Mouse (Mus musculus): ENCODE data around the gene Nkx3-2. TPM values are rescaled to one million over a fixed set of nuclear protein-coding genes. Genes with fewer than 3 reads are reported as not detected.

Nkx3-2 gene
- polyA plus RNA-seq, 1 experiment, result not detected

- Histone ChIP-seq H3K9ac (ENCODE audit: low read depth, poor library complexity, severe bottlenecking) (no peak overlapping the region), H3K36me3 (ENCODE audit: control insufficient read depth, insufficient read depth, low read length, poor library complexity, severe bottlenecking) (no peaks in the 10 kb centered on the region), H3K4me3 (ENCODE audit: low read depth, low read length) (no peak overlapping the region), H3K27me3 (ENCODE audit: control insufficient read depth, insufficient read depth, low read length, poor library complexity, severe bottlenecking) (no peaks in the 10 kb centered on the region; the same call in 1 of the 2 replicates), H3K9me3 (replicated peaks; ENCODE audit: control insufficient read depth, insufficient read depth, low read length, poor library complexity, severe bottlenecking) (no peaks in the 10 kb centered on the region), H3K4me1 (ENCODE audit: control insufficient read depth, insufficient read depth, low read length) (no peaks in the 10 kb centered on the region), H3K27ac (ENCODE audit: insufficient read depth, low read length) (no peak overlapping the region)
- TF ChIP-seq EP300 (IDR thresholded peaks at IDR 0.05; ENCODE audit: insufficient read depth, low read depth, low read length) (no peak), CTCF (IDR thresholded peaks at IDR 0.05; ENCODE audit: low read depth, low read length) (no peak), POLR2A (IDR thresholded peaks at IDR 0.05; ENCODE audit: insufficient read depth, low read length) (no peak)
Observed at GRCm38 (mm10) chr5:41738817-41739216, 25.5 kb downstream of the Nkx3-2 start.

DNA sequence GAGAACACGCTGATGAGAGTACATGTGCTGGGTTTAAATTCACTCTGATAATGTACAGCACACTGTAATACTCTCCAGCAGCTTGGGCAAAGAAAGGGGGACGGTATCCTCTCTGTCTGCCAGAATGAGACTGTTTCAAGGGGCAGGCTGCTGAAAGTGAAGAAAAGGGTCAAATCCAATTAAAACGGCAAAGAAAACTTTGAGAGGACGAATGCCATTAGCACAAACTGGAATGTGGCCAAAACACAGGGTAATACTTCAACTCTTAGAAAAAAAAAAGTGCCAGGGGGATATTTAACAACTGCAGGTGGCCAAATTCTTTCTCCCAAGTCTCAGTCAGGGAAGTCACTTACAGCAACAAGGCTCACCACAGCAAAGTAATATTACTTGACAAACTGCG, 27.3 kb downstream of the Nkx3-2 start:
- no peaks in the 10 kb centered on the region for H3K36me3 ChIP-seq (ENCODE audit: control insufficient read depth, insufficient read depth, low read length, poor library complexity, severe bottlenecking)
- no peaks in the 10 kb centered on the region for H3K9me3 ChIP-seq (replicated peaks; ENCODE audit: control insufficient read depth, insufficient read depth, low read length, poor library complexity, severe bottlenecking)
- H3K27ac ChIP-seq (ENCODE audit: insufficient read depth, low read length), result no peak overlapping the region
- no peaks in the 10 kb centered on the region for H3K27me3 ChIP-seq (ENCODE audit: control insufficient read depth, insufficient read depth, low read length, poor library complexity, severe bottlenecking)
- no peak for TF ChIP-seq POLR2A (IDR thresholded peaks at IDR 0.05; ENCODE audit: insufficient read depth, low read length)
- no peak for TF ChIP-seq EP300 (IDR thresholded peaks at IDR 0.05; ENCODE audit: insufficient read depth, low read depth, low read length)
- no peak for TF ChIP-seq CTCF (IDR thresholded peaks at IDR 0.05; ENCODE audit: low read depth, low read length)
- H3K4me1 ChIP-seq (ENCODE audit: control insufficient read depth, insufficient read depth, low read length), result no peaks in the 10 kb centered on the region
- no peak overlapping the region for H3K4me3 ChIP-seq (ENCODE audit: low read depth, low read length)
- H3K9ac ChIP-seq (ENCODE audit: low read depth, poor library complexity, severe bottlenecking), result no peak overlapping the region

DNA sequence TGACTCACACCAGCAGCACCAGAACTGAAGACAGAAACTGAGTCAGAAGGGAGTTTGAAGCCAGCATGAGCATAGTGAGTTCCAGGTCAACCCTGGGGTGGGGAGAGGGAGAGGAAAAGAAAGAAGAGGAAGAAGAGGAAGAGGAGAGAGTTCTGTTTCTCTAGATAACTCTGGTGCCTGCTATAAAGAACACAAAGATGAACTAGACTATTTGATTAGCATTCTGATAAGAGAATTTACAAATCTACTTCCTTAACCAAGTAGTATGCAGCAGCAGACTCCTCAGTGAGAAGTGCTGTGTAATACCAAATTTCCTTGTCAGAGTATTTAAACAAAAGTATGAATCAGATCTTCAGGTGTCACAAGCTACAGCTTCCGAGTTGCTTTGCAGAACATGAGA, 37.3 kb downstream of the Nkx3-2 start:
- H3K4me3 ChIP-seq (ENCODE audit: low read depth, low read length), result no peak overlapping the region
- no peaks in the 10 kb centered on the region for H3K9me3 ChIP-seq (replicated peaks; ENCODE audit: control insufficient read depth, insufficient read depth, low read length, poor library complexity, severe bottlenecking)
- H3K27me3 ChIP-seq (ENCODE audit: control insufficient read depth, insufficient read depth, low read length, poor library complexity, severe bottlenecking), result no peaks in the 10 kb centered on the region
- H3K36me3 ChIP-seq (ENCODE audit: control insufficient read depth, insufficient read depth, low read length, poor library complexity, severe bottlenecking), result no peaks in the 10 kb centered on the region
- H3K27ac ChIP-seq (ENCODE audit: insufficient read depth, low read length), result no peak overlapping the region
- H3K4me1 ChIP-seq (ENCODE audit: control insufficient read depth, insufficient read depth, low read length), result no peaks in the 10 kb centered on the region
- TF ChIP-seq POLR2A (IDR thresholded peaks at IDR 0.05; ENCODE audit: insufficient read depth, low read length) (no peak), EP300 (IDR thresholded peaks at IDR 0.05; ENCODE audit: insufficient read depth, low read depth, low read length) (no peak), CTCF (IDR thresholded peaks at IDR 0.05; ENCODE audit: low read depth, low read length) (no peak)
- no peak overlapping the region for H3K9ac ChIP-seq (ENCODE audit: low read depth, poor library complexity, severe bottlenecking)

DNA sequence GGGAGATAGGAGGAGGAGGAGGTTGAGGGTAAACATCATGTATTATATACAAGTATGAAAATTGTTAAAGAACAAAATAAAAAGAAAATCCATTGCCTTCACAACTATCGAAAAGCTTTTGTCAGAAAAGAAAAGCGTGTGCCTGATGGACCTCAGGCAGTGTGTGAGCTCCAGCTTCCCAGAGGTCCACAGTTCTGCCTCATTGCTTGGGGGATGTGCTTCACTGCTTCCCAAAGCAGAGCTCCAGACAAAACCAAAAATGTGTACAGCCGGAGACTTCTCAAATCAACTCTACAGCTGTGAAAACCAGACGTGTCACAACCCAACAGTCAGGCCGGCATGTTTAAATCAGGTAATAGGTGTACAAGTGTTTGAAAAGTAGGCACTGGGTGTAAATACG, 38.7 kb downstream of the Nkx3-2 start:
- no peak overlapping the region for H3K9ac ChIP-seq (ENCODE audit: low read depth, poor library complexity, severe bottlenecking)
- H3K9me3 ChIP-seq (replicated peaks; ENCODE audit: control insufficient read depth, insufficient read depth, low read length, poor library complexity, severe bottlenecking), result no peaks in the 10 kb centered on the region
- H3K36me3 ChIP-seq (ENCODE audit: control insufficient read depth, insufficient read depth, low read length, poor library complexity, severe bottlenecking), result no peaks in the 10 kb centered on the region
- no peak overlapping the region for H3K27ac ChIP-seq (ENCODE audit: insufficient read depth, low read length)
- H3K4me3 ChIP-seq (ENCODE audit: low read depth, low read length), result no peak overlapping the region
- H3K4me1 ChIP-seq (ENCODE audit: control insufficient read depth, insufficient read depth, low read length), result no peaks in the 10 kb centered on the region
- no peaks in the 10 kb centered on the region for H3K27me3 ChIP-seq (ENCODE audit: control insufficient read depth, insufficient read depth, low read length, poor library complexity, severe bottlenecking)
- TF ChIP-seq POLR2A (IDR thresholded peaks at IDR 0.05; ENCODE audit: insufficient read depth, low read length) (no peak), CTCF (IDR thresholded peaks at IDR 0.05; ENCODE audit: low read depth, low read length) (no peak), EP300 (IDR thresholded peaks at IDR 0.05; ENCODE audit: insufficient read depth, low read depth, low read length) (no peak)

Other genes starting within 250 kb of the Nkx3-2 start
- 14.2 and 15.5 TPM in 2 replicates for gene Rab28, start 56.3 kb downstream of the Nkx3-2 start, polyA plus RNA-seq (2011; ENCODE audit: insufficient read depth, insufficient read length, low read depth, missing spikeins)
- gene Bod1l, start 79.8 kb upstream of the Nkx3-2 start, polyA plus RNA-seq (2011; ENCODE audit: insufficient read depth, insufficient read length, low read depth, missing spikeins), result 38.4 and 41.0 TPM in 2 replicates

Data from ES-Bruce4 (cell line).